Mouse (Mus musculus) hindbrain, embryonic 16.5 days (tissue): ENCODE measurements at regions not wholly inside any gene's neighbourhood (a gene's known extent, or its start where the extent isn't known, plus 50 kb on each side); places are given as distances from the start of the nearest gene placed in this dataset.

Source experiments
- ATAC-seq: fragments of 200-750 bp; cut with Nextera tagmentation; 2 replicates; pipeline ENCODE4 v1.8.0; 2017; ENCODE audit warnings: moderate TSS enrichment, moderate library complexity
- H3K27ac ChIP-seq: fragments of 300-500 bp; sonication (generic); 2 replicates; pipeline ENCODE4 v1.5.1; 2014; ENCODE audit warnings: low read depth, mild to moderate bottlenecking, control low read depth, low read length, moderate library complexity
- H3K27me3 ChIP-seq: fragments of 300-500 bp; sonication (generic); replicated peaks from 2 replicates; pipeline ENCODE4 v1.6.1; 2014; ENCODE audit warnings: low read length; ENCODE audit not compliant: control insufficient read depth, insufficient read depth
- H3K36me3 ChIP-seq: fragments of 300-500 bp; sonication (generic); 2 replicates; pipeline ENCODE4 v1.6.1; 2014; ENCODE audit warnings: mild to moderate bottlenecking, low read length, moderate library complexity, mixed read lengths; ENCODE audit not compliant: control insufficient read depth, insufficient read depth
- H3K4me1 ChIP-seq: fragments of 300-500 bp; sonication (generic); 2 replicates; pipeline ENCODE4 v1.6.1; 2014; ENCODE audit warnings: low read depth, low read length; ENCODE audit not compliant: control insufficient read depth, insufficient read depth
- H3K4me2 ChIP-seq: fragments of 300-500 bp; sonication (generic); 2 replicates; pipeline ENCODE4 v1.6.1; 2014; ENCODE audit warnings: mild to moderate bottlenecking, low read length, control low read depth, moderate library complexity
- H3K4me3 ChIP-seq: fragments of 300-500 bp; sonication (generic); 2 replicates; pipeline ENCODE4 v1.5.1; 2014; ENCODE audit warnings: mild to moderate bottlenecking, low read length, control low read depth, moderate library complexity
- H3K9ac ChIP-seq: fragments of 300-500 bp; sonication (generic); 2 replicates; pipeline ENCODE4 v1.6.1; 2014; ENCODE audit warnings: low read depth, mild to moderate bottlenecking, control low read depth, low read length, moderate library complexity
- H3K9me3 ChIP-seq: fragments of 300-500 bp; sonication (generic); 2 replicates; pipeline ENCODE4 v1.6.1; 2014; ENCODE audit warnings: mild to moderate bottlenecking, low read length, moderate library complexity; ENCODE audit not compliant: control insufficient read depth
- WGBS: fragments of 180-500 bp; shearing (Covaris S2); extraction: QIAGEN DNeasy Blood & Tissue Kit; methylation state at CpG from one replicate; pipeline ENCODE4 v1.1.7; 2014; 5-methylcytosine and 5-hydroxymethylcytosine counted together

DNA sequence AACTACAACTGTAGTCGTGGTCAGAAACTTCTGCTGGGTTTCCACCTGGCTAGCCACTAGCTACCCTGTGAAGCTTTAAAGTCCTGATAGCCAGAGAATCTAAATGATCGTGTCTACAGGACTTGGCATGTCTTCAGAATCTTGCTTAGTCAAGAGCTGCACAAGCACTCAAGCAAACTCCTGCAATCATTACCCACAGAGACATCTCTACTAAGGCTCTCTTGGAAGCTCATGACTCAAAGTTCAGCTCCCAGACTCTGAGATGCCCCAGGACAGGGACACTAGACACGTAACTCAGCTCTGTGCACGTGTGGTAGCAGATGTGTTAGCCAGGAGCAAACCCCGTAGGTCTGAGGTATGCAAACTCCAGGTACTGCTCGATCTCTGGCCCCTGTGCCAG lies 242.2 kb downstream of the Rybp start:
- Histone ChIP-seq H3K9ac (no peak overlapping the region), H3K4me3 (no peak overlapping the region), H3K36me3 (no peaks in the 10 kb centered on the region), H3K4me1 (peaks cover 5% of the 10 kb centered on the region), H3K4me2 (no peak overlapping the region), H3K9me3 (no peaks in the 10 kb centered on the region), H3K27me3 (peaks cover 22% of the 10 kb centered on the region), H3K27ac (no peak overlapping the region)
- ATAC-seq = no peak
- WGBS = 85% methylated on average over 6 of the region's 6 CpGs

DNA sequence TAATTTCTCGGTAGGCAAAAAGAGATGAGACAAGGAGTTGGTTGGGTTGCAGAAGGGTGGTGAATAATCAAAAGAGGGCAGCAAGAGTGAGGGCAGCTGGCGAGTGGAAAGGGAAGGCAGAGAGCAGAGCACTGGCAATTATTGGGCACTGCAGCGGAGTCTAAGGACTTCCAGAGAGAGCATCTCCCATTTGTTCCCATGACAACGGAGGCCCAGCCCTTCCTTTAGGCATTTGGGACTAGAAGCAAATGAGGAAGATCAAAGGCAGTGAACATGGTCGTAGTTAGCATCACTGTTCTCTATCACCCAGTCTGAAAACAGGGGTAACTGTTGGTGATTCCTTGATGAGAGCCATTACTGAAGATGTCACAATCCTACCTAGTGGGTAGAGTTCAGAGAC lies 246.1 kb downstream of the Rybp start:
- Histone ChIP-seq H3K27ac (no peak overlapping the region), H3K4me3 (no peak overlapping the region), H3K4me1 (peaks cover 3% of the 10 kb centered on the region), H3K9ac (no peak overlapping the region), H3K9me3 (no peaks in the 10 kb centered on the region), H3K36me3 (no peaks in the 10 kb centered on the region), H3K4me2 (no peak overlapping the region), H3K27me3 (peaks cover 19% of the 10 kb centered on the region)
- WGBS = 37% methylated on average over 5 of the region's 5 CpGs
- ATAC-seq = peak; percentile 42; the same call in 1 of the 2 replicates

DNA sequence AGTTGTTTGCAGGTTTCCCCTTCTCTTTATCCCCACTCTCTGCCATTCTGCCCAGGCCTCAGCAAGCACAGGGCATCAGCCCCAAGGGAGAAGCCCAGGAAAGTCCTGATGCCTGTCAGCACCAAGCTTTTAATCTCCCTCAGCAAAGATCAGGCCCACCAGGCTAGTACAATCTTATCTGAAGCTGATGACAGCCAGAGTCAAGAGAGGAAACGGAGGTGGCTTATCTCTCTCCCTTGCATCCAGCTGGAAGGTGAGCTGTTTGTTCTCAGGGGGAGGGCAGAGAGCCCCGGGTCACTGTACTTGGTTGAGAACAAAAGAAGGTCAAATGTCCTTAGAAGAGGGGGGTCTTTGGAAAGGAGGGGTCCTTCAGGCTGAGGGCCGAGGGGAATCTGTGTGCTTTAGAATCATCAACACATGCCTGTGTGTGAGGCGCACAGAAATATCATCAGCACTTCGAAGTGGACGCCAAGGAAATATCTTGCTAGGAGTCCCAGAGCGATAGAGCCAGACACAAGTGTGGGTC lies 246.8 kb downstream of the Rybp start:
- no peaks in the 10 kb centered on the region for H3K9me3 ChIP-seq
- H3K4me1 ChIP-seq = no peaks in the 10 kb centered on the region
- ATAC-seq = no peak
- H3K27ac ChIP-seq = no peak overlapping the region
- no peak overlapping the region for H3K9ac ChIP-seq
- H3K36me3 ChIP-seq = no peaks in the 10 kb centered on the region
- 51% methylated on average over 7 of the region's 7 CpGs for WGBS
- H3K4me3 ChIP-seq = no peak overlapping the region
- H3K4me2 ChIP-seq = no peak overlapping the region
- peaks cover 19% of the 10 kb centered on the region for H3K27me3 ChIP-seq

DNA sequence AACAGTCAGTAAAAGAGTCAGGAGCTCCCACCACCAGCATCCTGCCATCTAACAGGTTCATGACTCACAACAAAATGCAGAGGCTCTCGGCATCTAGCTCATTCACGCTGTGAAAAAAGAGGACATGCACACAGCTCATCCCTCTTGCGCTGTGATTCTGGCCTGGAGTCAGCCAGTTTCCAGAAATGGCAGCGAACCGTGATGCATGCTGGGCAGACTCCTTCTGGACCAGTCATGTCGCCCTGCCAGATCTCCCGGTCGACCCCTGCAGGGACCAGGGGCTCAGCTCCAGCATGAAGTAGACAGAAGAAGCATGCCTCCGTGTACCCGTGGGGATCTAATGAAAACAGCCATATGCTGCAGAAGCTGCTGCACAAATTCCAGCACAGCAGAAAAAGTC lies 254.6 kb downstream of the Rybp start:
- H3K27ac ChIP-seq = no peak overlapping the region
- peaks cover 7% of the 10 kb centered on the region; the same call in 1 of the 2 replicates for H3K27me3 ChIP-seq
- H3K4me2 ChIP-seq = no peak overlapping the region
- 51% methylated on average over 10 of the region's 10 CpGs for WGBS
- H3K9ac ChIP-seq = no peak overlapping the region
- peaks cover 7% of the 10 kb centered on the region; the same call in 1 of the 2 replicates for H3K4me1 ChIP-seq
- H3K36me3 ChIP-seq = no peaks in the 10 kb centered on the region
- no peaks in the 10 kb centered on the region for H3K9me3 ChIP-seq
- 0 out of 2 replicates have a peak, but pooled peaks have one; percentile 52 for ATAC-seq
- H3K4me3 ChIP-seq = no peak overlapping the region

DNA sequence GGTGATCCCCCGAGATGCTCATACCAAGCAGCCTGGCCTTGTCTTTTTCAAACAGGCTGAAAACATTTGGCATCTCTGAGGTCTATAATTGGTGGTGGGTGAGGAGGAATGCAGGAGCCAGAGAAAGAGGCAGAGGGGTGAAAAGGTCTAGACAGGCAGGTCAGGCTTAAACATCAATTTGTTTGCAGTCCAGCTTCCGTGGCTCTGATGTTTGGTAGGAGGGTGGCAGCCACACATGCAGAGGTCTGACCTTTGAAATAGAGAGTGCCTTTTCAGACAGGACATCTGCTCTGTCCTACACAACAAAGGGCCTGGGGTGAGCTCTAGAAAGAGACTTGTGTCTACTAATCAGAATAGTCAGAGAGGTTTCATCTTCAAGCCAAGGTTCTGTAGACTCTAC lies 256.8 kb downstream of the Rybp start:
- H3K27me3 ChIP-seq = peaks cover 3% of the 10 kb centered on the region; the same call in 1 of the 2 replicates
- no peak for ATAC-seq
- H3K4me1 ChIP-seq = peaks cover 7% of the 10 kb centered on the region; the same call in 1 of the 2 replicates
- H3K36me3 ChIP-seq = no peaks in the 10 kb centered on the region
- WGBS = 22% methylated on average over 2 of the region's 2 CpGs
- no peak overlapping the region for H3K9ac ChIP-seq
- H3K9me3 ChIP-seq = no peaks in the 10 kb centered on the region
- H3K4me2 ChIP-seq = no peak overlapping the region
- no peak overlapping the region for H3K4me3 ChIP-seq
- H3K27ac ChIP-seq = no peak overlapping the region

DNA sequence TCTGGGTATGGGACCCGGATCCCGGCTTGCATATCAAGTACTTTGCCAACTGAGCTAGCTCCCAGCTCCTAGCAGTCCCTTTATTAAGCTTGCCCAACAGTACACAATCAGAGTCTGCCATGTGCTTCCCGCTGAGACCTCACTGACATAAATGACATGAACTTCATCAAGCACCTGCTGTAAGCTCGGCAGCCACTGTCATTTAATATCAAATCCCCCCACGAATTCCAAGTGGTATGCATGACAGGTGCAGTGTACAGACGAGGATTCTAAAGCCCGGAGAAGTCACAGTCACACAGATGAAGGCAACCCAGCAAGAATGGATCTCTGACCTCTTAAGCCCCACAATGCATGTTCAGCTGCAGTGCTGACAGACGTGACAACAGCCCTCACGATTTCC lies 257.3 kb downstream of the Rybp start:
- ATAC-seq = no peak
- Histone ChIP-seq H3K4me3 (no peak overlapping the region), H3K9me3 (no peaks in the 10 kb centered on the region), H3K9ac (no peak overlapping the region), H3K27ac (no peak overlapping the region), H3K4me2 (no peak overlapping the region), H3K27me3 (peaks cover 3% of the 10 kb centered on the region; the same call in 1 of the 2 replicates), H3K36me3 (no peaks in the 10 kb centered on the region), H3K4me1 (peaks cover 7% of the 10 kb centered on the region; the same call in 1 of the 2 replicates)
- WGBS = 21% methylated on average over 9 of the region's 9 CpGs

DNA sequence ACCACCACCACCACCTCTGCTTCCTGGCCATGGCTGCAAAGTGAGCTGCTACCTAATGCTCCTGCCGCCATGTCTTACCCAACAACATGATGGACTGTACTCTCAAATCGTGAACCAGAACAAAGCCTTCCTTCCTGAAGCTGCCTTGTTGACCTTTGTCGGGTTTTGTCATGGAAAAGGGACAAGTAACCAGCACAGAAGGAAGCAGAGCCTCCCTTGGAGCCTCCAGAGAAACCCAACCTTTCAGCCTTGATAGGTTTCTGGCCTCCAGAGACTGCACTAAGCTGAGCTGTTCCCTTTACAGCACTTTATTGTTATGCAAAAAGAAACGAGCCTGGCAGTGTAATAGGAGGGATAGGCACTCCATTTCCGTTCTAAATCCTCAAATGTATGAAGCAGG lies 259.8 kb downstream of the Rybp start:
- Histone ChIP-seq H3K27ac (no peak overlapping the region), H3K4me1 (peaks cover 4% of the 10 kb centered on the region; the same call in 1 of the 2 replicates), H3K9me3 (no peaks in the 10 kb centered on the region), H3K4me2 (no peak overlapping the region), H3K4me3 (no peak overlapping the region), H3K27me3 (no peaks in the 10 kb centered on the region), H3K36me3 (no peaks in the 10 kb centered on the region), H3K9ac (no peak overlapping the region)
- 43% methylated on average over 5 of the region's 5 CpGs for WGBS
- ATAC-seq = no peak

DNA sequence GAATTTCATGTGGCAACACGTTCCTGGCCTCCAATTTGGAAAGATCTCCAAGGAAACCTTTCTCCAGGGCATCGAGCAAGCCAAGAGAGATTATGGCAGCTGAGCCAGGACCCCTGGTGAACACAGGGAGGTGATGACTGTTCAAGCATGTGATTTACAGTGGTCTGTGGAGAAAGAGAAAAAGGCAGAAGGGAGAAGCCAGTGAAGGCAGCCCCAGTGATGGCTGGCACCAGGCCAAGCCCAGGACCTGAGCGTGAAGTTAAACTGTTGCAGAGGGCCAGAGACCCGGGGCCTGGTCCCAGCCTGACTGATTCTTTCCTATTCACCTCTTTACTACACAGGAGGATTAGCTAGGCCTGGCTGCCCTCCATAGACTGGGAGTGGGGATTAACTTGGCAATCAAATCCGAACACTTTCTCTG lies 261.7 kb downstream of the Rybp start:
- no peak overlapping the region for H3K9ac ChIP-seq
- no peaks in the 10 kb centered on the region for H3K27me3 ChIP-seq
- no peak overlapping the region for H3K4me3 ChIP-seq
- H3K4me1 ChIP-seq = peaks cover 4% of the 10 kb centered on the region; the same call in 1 of the 2 replicates
- WGBS = 40% methylated on average over 5 of the region's 5 CpGs
- no peak overlapping the region for H3K27ac ChIP-seq
- H3K4me2 ChIP-seq = no peak overlapping the region
- H3K9me3 ChIP-seq = no peaks in the 10 kb centered on the region
- ATAC-seq = peak; percentile 69
- no peaks in the 10 kb centered on the region for H3K36me3 ChIP-seq

DNA sequence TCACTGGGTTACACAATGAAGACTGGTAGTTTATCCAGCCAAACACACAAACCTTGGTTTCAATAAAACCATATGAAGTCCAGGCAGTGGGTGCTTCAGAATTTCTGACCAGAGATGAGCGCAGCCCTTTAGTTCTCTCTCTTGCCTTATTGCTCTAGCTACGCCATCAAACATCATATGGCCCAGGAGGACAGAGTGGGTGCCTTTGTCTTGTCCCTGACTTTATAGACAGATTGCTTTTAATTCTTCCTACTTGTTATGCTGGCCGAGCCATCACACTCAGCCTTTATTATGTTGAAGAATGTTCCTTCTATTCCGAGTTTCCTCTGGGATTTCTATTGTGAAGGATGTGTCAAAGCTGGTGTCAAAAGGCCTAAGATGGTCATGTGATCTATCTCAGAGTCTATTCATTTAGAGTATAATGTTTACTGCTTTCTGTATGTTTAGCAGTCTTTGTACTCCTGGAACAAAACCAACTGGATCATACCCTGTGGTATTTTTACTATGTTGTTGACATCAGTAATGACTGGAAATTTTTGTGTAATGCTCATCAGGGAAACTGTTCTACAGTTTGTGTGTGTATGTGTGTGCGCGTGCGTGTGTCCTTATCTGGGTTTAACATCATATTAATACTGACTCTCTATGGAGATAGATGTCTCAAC lies 263.7 kb downstream of the Rybp start:
- no peaks in the 10 kb centered on the region for H3K4me1 ChIP-seq
- 62% methylated on average over 7 of the region's 7 CpGs for WGBS
- ATAC-seq = no peak

More for the DNA sequence above, 263.7 kb downstream of the Rybp start:
- Histone ChIP-seq H3K4me2 (no peak overlapping the region), H3K4me3 (no peak overlapping the region), H3K36me3 (no peaks in the 10 kb centered on the region), H3K27me3 (no peaks in the 10 kb centered on the region), H3K9me3 (no peaks in the 10 kb centered on the region), H3K27ac (no peak overlapping the region), H3K9ac (no peak overlapping the region)
